Mouse (Mus musculus) intestine, postnatal 0 days (tissue): ENCODE measurements around the gene Oaz1. TPM values are rescaled to one million over a fixed set of nuclear protein-coding genes. Genes with fewer than 3 reads are reported as not detected.

Experiments
- ATAC-seq: fragments of 200-750 bp; cut with Nextera tagmentation; 2 replicates; pipeline ENCODE4 v1.8.0; 2017; ENCODE audit warnings: mild to moderate bottlenecking, moderate TSS enrichment, moderate library complexity
- H3K27ac ChIP-seq: fragments of 300-500 bp; sonication (generic); 2 replicates; pipeline ENCODE4 v1.5.1; 2014; ENCODE audit warnings: mild to moderate bottlenecking, low read depth, low read length, moderate library complexity
- H3K27me3 ChIP-seq: fragments of 300-500 bp; sonication (generic); replicated peaks from 2 replicates; pipeline ENCODE4 v1.6.1; 2014; ENCODE audit warnings: low read length, mixed read lengths; ENCODE audit not compliant: control insufficient read depth, insufficient read depth
- H3K36me3 ChIP-seq: fragments of 300-500 bp; sonication (generic); 2 replicates; pipeline ENCODE4 v1.6.1; 2014; ENCODE audit warnings: mild to moderate bottlenecking, moderate library complexity; ENCODE audit not compliant: control insufficient read depth, insufficient read depth
- H3K4me1 ChIP-seq: fragments of 300-500 bp; sonication (generic); replicated peaks from 2 replicates; pipeline ENCODE4 v1.6.1; 2014; ENCODE audit warnings: antibody characterized with exemption, low read length, mixed read lengths; ENCODE audit not compliant: control insufficient read depth, insufficient read depth
- H3K4me2 ChIP-seq: fragments of 300-500 bp; sonication (generic); replicated peaks from 2 replicates; pipeline ENCODE4 v1.6.1; 2014; ENCODE audit warnings: low read depth, mild to moderate bottlenecking, moderate library complexity
- H3K4me3 ChIP-seq: fragments of 300-500 bp; sonication (generic); 2 replicates; pipeline ENCODE4 v1.5.1; 2014; ENCODE audit warnings: low read depth, low read length
- H3K9ac ChIP-seq: fragments of 300-500 bp; sonication (generic); 2 replicates; pipeline ENCODE4 v1.6.1; 2014; ENCODE audit warnings: mild to moderate bottlenecking, low read depth, low read length
- H3K9me3 ChIP-seq: fragments of 300-500 bp; sonication (generic); 2 replicates; pipeline ENCODE4 v1.6.1; 2016; ENCODE audit warnings: mixed run types; ENCODE audit not compliant: control insufficient read depth
- CTCF ChIP-seq: sonication (generic); IDR thresholded peaks from 2 replicates; pipeline ENCODE4 v1.5.1; 2016; ENCODE audit warnings: low read depth, mild to moderate bottlenecking, control low read depth, antibody characterized with exemption, moderate library complexity
- WGBS: fragments of 180-500 bp; shearing (Covaris S2); extraction: QIAGEN DNeasy Blood & Tissue Kit; methylation state at CpG from one replicate; pipeline ENCODE4 v1.1.7; 2014; 5-methylcytosine and 5-hydroxymethylcytosine counted together
- polyA plus RNA-seq: library from polyadenylated mRNA; unstranded; fragments of >200 nt; fragmentation: Nextera tagmentation; extraction: Ambion mirVana; gene quantifications from 2 replicates; pipeline ENCODE4 v1.2.1, GENCODE M21; 2015

Oaz1 gene
- polyA plus RNA-seq, 1 experiment from 2014 or later, result 1,019 TPM

DNA sequence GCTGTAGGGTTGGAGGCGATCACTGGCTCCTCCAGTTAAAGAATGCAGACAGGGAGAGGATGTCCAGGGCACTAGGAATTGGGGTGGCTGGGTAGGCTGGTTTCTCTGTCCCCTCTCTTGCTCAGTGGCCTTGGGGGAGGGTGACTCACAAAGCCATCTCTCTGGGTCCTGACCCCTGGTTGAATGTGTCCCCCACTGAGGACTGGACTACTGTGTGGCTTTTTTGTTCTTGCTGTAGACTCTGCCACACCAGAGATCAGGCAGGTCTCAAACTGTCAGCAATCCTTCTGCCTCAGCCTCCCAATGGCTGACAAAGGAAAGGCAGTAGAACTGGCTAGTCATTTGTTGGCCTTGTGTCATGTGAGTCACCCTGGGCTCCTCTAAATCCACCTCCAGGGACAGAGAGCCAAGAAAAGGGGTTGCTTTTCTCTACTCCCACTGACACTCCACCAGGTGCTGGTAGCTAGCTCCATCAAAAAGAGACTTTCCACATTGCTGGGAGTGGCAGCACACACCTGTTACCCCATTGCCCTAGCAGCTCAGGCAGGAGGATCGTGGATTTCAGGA lies 12.0 kb downstream of the Oaz1 start:
- no peak overlapping the region for H3K27ac ChIP-seq
- no peaks in the 10 kb centered on the region for H3K4me1 ChIP-seq
- TF ChIP-seq CTCF, result no peak
- H3K27me3 ChIP-seq, result peaks cover 50% of the 10 kb centered on the region
- no peak for ATAC-seq
- WGBS, result 70% methylated on average over 2 of the region's 2 CpGs
- no peaks in the 10 kb centered on the region for H3K36me3 ChIP-seq
- H3K9ac ChIP-seq, result no peak overlapping the region
- no peak overlapping the region for H3K4me2 ChIP-seq
- no peak overlapping the region for H3K4me3 ChIP-seq
- no peaks in the 10 kb centered on the region for H3K9me3 ChIP-seq

GRCm38 (mm10) chr10:80839848-80840247 lies 13.4 kb downstream of the Oaz1 start:
- Histone ChIP-seq H3K27ac (no peak overlapping the region), H3K27me3 (peaks cover 49% of the 10 kb centered on the region), H3K9me3 (no peaks in the 10 kb centered on the region), H3K4me1 (no peaks in the 10 kb centered on the region), H3K4me2 (no peak overlapping the region), H3K4me3 (no peak overlapping the region), H3K9ac (no peak overlapping the region), H3K36me3 (no peaks in the 10 kb centered on the region)
- no peak for TF ChIP-seq CTCF
- 53% methylated on average over 6 of the region's 6 CpGs for WGBS
- ATAC-seq, result no peak

DNA sequence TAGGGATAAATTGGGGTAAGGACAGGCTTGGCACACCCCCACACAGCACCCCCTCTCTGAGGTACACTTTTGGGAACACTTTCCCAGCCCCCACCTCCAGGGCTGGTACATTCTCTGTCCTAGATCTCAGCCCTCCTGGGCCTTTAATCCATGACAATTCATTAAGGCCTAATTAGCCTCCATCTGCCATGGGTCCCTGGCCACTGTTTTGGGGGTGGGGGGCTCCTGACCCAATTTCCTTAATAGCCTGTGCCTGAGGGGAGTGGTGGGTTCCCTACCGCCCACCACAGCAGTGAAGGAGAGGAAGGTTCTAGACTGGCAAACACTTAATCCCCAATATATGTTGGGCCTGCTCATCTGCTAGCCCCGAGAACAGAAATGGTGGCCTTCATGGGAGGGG lies 15.2 kb downstream of the Oaz1 start:
- no peaks in the 10 kb centered on the region for H3K9me3 ChIP-seq
- TF ChIP-seq CTCF, result no peak
- no peak overlapping the region for H3K4me2 ChIP-seq
- 58% methylated on average over 2 of the region's 2 CpGs for WGBS
- H3K36me3 ChIP-seq, result no peaks in the 10 kb centered on the region
- H3K27ac ChIP-seq, result no peak overlapping the region
- H3K27me3 ChIP-seq, result peaks cover 40% of the 10 kb centered on the region
- no peak overlapping the region for H3K9ac ChIP-seq
- no peak for ATAC-seq
- no peaks in the 10 kb centered on the region for H3K4me1 ChIP-seq
- H3K4me3 ChIP-seq, result no peak overlapping the region

- Histone ChIP-seq H3K4me1 (no peaks in the 10 kb centered on the region), H3K4me3 (no peak overlapping the region), H3K9ac (no peak overlapping the region), H3K36me3 (no peaks in the 10 kb centered on the region), H3K4me2 (no peak overlapping the region), H3K9me3 (no peaks in the 10 kb centered on the region), H3K27ac (no peak overlapping the region), H3K27me3 (peaks cover 34% of the 10 kb centered on the region)
- no peak for TF ChIP-seq CTCF
- whole genome bisulfite sequencing, result 81% methylated on average over 15 of the region's 15 CpGs
- no peak for ATAC-seq
Observed at GRCm38 (mm10) chr10:80842334-80842733, 15.9 kb downstream of the Oaz1 start.

DNA sequence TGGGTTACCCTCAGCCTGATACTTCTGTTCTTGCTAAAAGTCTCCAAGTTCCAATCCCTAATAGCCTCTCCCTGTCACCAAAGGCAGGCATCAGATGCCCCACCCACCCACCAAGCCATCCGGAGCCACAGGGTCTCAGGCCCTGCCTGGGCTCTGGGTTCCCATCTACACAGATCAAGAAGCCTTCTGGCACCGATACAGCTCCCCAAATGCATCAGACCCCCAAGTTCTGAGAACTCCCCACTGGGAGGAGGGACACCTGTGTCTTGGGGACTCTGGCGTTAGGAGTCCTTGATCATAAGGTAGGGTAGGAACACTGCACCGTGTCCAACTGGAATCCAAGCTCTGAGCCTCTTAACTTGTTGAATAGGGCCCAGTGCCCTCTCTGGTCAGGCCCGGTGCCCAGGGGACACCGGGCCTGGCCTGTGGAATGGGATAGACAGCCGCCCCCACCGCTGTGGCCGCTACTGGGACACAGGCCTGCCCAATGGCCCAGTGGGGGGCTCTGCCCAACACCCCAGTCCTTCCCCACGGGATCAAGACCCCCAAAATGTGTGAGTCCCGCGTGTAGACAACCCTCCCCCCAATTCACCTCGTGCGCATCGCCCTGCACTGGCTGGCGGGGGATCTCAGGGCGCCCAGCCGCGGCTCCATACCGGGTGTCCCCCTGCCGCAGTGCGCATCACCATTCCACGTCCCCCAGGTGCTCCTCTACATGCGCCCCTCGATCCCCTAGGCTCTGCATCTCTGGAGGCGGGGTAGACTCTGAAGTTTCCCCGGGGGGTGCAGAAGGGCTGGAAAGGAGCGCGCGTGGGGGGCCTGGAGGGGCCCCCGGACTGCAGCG lies 16.9 kb downstream of the Oaz1 start:
- Histone ChIP-seq H3K27me3 (peaks cover 34% of the 10 kb centered on the region), H3K9me3 (no peaks in the 10 kb centered on the region), H3K4me2 (peak overlapping the region; percentile 71), H3K4me3 (peak overlapping the region; percentile 40), H3K9ac (no peak overlapping the region), H3K36me3 (no peaks in the 10 kb centered on the region), H3K4me1 (no peaks in the 10 kb centered on the region), H3K27ac (no peak overlapping the region)
- ATAC-seq, result no peak
- TF ChIP-seq CTCF, result no peak
- WGBS, result 13% methylated on average over 32 of the region's 32 CpGs

DNA sequence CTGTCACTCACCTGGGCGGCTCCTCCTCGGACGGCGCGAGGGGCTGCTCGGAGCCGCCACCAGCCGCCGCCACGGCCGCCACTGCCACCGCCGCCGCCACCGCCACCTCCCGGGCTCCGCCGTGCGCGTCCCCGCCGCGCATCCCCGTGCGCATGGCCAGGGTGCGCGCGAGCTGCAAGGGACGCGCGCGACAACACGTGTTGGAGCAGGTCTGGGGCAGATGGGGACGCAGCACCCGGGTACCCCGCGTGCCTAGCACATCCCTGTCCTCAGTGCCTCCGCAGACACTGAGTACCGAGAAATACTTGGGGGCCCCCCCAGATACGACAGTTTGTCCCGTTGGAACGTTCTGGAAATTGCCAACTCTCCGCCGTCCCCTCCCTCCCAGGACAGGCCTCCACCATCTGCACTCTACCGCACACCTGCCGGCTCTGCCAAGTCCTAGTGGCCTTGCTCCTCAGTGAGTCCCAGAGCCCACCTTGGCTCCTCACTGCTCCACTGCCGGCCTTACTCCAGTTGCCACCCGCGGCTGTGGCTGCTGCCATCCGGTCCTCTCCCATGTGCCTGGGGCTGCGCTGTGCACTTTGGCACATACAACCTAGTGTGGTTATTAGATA lies 17.6 kb downstream of the Oaz1 start, which contains the start of gene Lingo3:
Gene Lingo3 (minus strand): TSS at position 109 of the 617 bp plus-strand sequence.
- Histone ChIP-seq H3K4me1 (no peaks in the 10 kb centered on the region), H3K27me3 (peaks cover 34% of the 10 kb centered on the region), H3K4me3 (peak within 1 kb of the TSS; percentile 40), H3K4me2 (peak within 1 kb of the TSS; percentile 71), H3K27ac (no peak within 1 kb of the TSS), H3K36me3 (no peaks in the 10 kb centered on the region), H3K9ac (no peak within 1 kb of the TSS), H3K9me3 (no peaks in the 10 kb centered on the region)
- peak; percentile 32; the same call in 1 of the 2 replicates for ATAC-seq
- 5% methylated on average over 41 of the region's 51 CpGs for WGBS
- no peak for TF ChIP-seq CTCF
